Mouse (Mus musculus): ENCODE results near the gene Arhgef12. TPM values are rescaled to one million over a fixed set of nuclear protein-coding genes. Genes with fewer than 3 reads are reported as not detected.

The Arhgef12 gene
- total RNA-seq, 2 experiments from 2014 or later = 147 to 158 TPM

GRCm38 (mm10) chr9:43108721-43109120 lies 1.7 kb upstream of the Arhgef12 start:
- no peak for DNase-seq

GRCm38 (mm10) chr9:43108081-43108480 lies 1.0 kb upstream of the Arhgef12 start:
- DNase-seq = no peak

- no peak for DNase-seq
These were observed 516 bp upstream of the Arhgef12 start for GRCm38 (mm10) chr9:43107555-43107954.

- DNase-seq = no peak
These were observed 433 bp downstream of the Arhgef12 start for GRCm38 (mm10) chr9:43106426-43107186.

- peak; percentile 87 to 90 for DNase-seq
These were observed 1.2 kb downstream of the Arhgef12 start for GRCm38 (mm10) chr9:43105664-43106361.

- peak; percentile 41 to 47 for DNase-seq
These were observed 2.0 kb downstream of the Arhgef12 start for GRCm38 (mm10) chr9:43104873-43105663.

- no peak for DNase-seq
These were observed 2.5 kb downstream of the Arhgef12 start for GRCm38 (mm10) chr9:43104526-43104872.

GRCm38 (mm10) chr9:43103675-43104299 lies 3.3 kb downstream of the Arhgef12 start:
- no peak for DNase-seq

GRCm38 (mm10) chr9:43102931-43103330 lies 4.1 kb downstream of the Arhgef12 start:
- DNase-seq = no peak

- no peak for DNase-seq
These were observed 5.0 kb downstream of the Arhgef12 start for GRCm38 (mm10) chr9:43101936-43102595.

GRCm38 (mm10) chr9:43098922-43099321 lies 8.1 kb downstream of the Arhgef12 start:
- DNase-seq = no peak

GRCm38 (mm10) chr9:43097801-43098557 lies 9.1 kb downstream of the Arhgef12 start:
- no peak for DNase-seq

GRCm38 (mm10) chr9:43096337-43096736 lies 10.7 kb downstream of the Arhgef12 start:
- no peak for DNase-seq

GRCm38 (mm10) chr9:43094828-43095227 lies 12.2 kb downstream of the Arhgef12 start:
- DNase-seq = no peak

- no peak for DNase-seq
These were observed 13.2 kb downstream of the Arhgef12 start for GRCm38 (mm10) chr9:43093803-43094202.

- no peak for DNase-seq
These were observed 21.3 kb downstream of the Arhgef12 start for GRCm38 (mm10) chr9:43085686-43086285.

- no peak for DNase-seq
These were observed 22.3 kb downstream of the Arhgef12 start for GRCm38 (mm10) chr9:43084496-43085362.

GRCm38 (mm10) chr9:43083441-43084055 lies 23.5 kb downstream of the Arhgef12 start:
- DNase-seq = no peak

- DNase-seq = no peak
These were observed 28.3 kb downstream of the Arhgef12 start for GRCm38 (mm10) chr9:43078711-43079110.
